In genomic region chr2:173026286-173026685, GRCm38 (mm10) we compare ENCODE assay signal across 12 mouse cellular contexts. TPM values are rescaled to one million over a fixed set of nuclear protein-coding genes. Genes with fewer than 3 reads are reported as not detected.
DNase-seq lines count a peak whose midpoint lies in the region; ATAC-seq and TF ChIP-seq lines count a peak whose summit lies in the region.
"Had no signal": no experiment of that assay in that cellular context is flagged by ENCODE, and none has a peak within 500 bp of the region (broad histone marks: within the 10 kb centered on the region; RNA-seq: fewer than 3 reads in every experiment).

No protein-coding gene starts in this region.

- H3ac ChIP-seq in myocyte (ENCODE audit: control insufficient read depth, insufficient read length): no peak overlapping the region

- 67% methylated on average over 5 of the region's 5 CpGs for WGBS in heart, embryonic 11.5 days (ENCODE audit: insufficient replicate concordance)
- 88% methylated on average over 5 of the region's 5 CpGs for WGBS in neural tube, embryonic 11.5 days
- 86% methylated on average over 5 of the region's 5 CpGs for WGBS in neural tube, embryonic 15.5 days
- WGBS in intestine, embryonic 15.5 days: 66% methylated on average over 5 of the region's 5 CpGs
- 83% methylated on average over 5 of the region's 5 CpGs for WGBS in forebrain, embryonic 12.5 days

- intact Hi-C loops in heart, postnatal 25 days (cut with DNase I): loop anchor here (10.0 kb wide), 1 partner anchor 59 kb away; no protein-coding TSS in a partner anchor

- peaks cover 11% of the 10 kb centered on the region for H3K36me3 ChIP-seq in heart, embryonic 11.5 days (ENCODE audit: control insufficient read depth, insufficient read depth, low read length)
- H3K36me3 ChIP-seq in neural tube, embryonic 11.5 days (ENCODE audit: control insufficient read depth, insufficient read depth, low read length): peaks cover 7% of the 10 kb centered on the region
- 0 out of 2 replicates have a peak, but pooled peaks cover 4% of the 10 kb centered on the region for H3K36me3 ChIP-seq in neural tube, embryonic 15.5 days
- peaks cover 7% of the 10 kb centered on the region; the same call in 1 of the 2 replicates for H3K36me3 ChIP-seq in intestine, embryonic 15.5 days
- H3K36me3 ChIP-seq in myocyte (ENCODE audit: control insufficient read depth, insufficient read depth): no peaks in the 10 kb centered on the region
- H3K36me3 ChIP-seq in forebrain, embryonic 12.5 days (replicated peaks): peaks cover 72% of the 10 kb centered on the region

- no peak overlapping the region for H3K27ac ChIP-seq in heart, embryonic 11.5 days (ENCODE audit: low read depth, low read length)
- H3K27ac ChIP-seq in neural tube, embryonic 11.5 days (ENCODE audit: low read depth, low read length): 0 out of 2 replicates have a peak overlapping the region, but pooled peaks have one; percentile 14
- H3K27ac ChIP-seq in neural tube, embryonic 15.5 days (replicated peaks): no peak overlapping the region
- peak overlapping the region; percentile 75 for H3K27ac ChIP-seq in intestine, embryonic 15.5 days
- no peak overlapping the region for H3K27ac ChIP-seq in forebrain, embryonic 12.5 days
- H3K27ac ChIP-seq: left cerebral cortex, adult 2 months had no signal

- peaks cover 34% of the 10 kb centered on the region for H3K79me2 ChIP-seq in myocyte (ENCODE audit: control insufficient read depth, insufficient read depth)

- peak overlapping the region; percentile 85 for H3K4me2 ChIP-seq in heart, embryonic 11.5 days
- no peak overlapping the region for H3K4me2 ChIP-seq in neural tube, embryonic 11.5 days (ENCODE audit: low read depth)
- H3K4me2 ChIP-seq in neural tube, embryonic 15.5 days: no peak overlapping the region
- H3K4me2 ChIP-seq in intestine, embryonic 15.5 days (replicated peaks): peak overlapping the region; percentile 41
- H3K4me2 ChIP-seq in myocyte (ENCODE audit: low read depth): peak overlapping the region; percentile 88
- H3K4me2 ChIP-seq in forebrain, embryonic 12.5 days: no peak overlapping the region; the same call in 1 of the 2 replicates
- H3K4me2 ChIP-seq: midbrain, embryonic 11.5 days had no signal

- TF ChIP-seq POLR2A in myocyte (IDR thresholded peaks at IDR 0.05; ENCODE audit: insufficient read length, low read depth): no peak

- DNase-seq in heart, postnatal 25 days (ENCODE audit: low spot score): no peak
- no peak for DNase-seq in neural tube, embryonic 11.5 days (ENCODE audit: low spot score)
- DNase-seq: cerebellum, postnatal 36 days had no signal

- peak overlapping the region; percentile 15; the same call in 1 of the 2 replicates for H3K4me3 ChIP-seq in heart, embryonic 11.5 days (ENCODE audit: low read depth, low read length)
- no peak overlapping the region for H3K4me3 ChIP-seq in neural tube, embryonic 11.5 days (ENCODE audit: low read depth, low read length)
- no peak overlapping the region for H3K4me3 ChIP-seq in neural tube, embryonic 15.5 days (replicated peaks)
- no peak overlapping the region for H3K4me3 ChIP-seq in intestine, embryonic 15.5 days (replicated peaks)
- peak overlapping the region; percentile 63 for H3K4me3 ChIP-seq in myocyte
- no peak overlapping the region for H3K4me3 ChIP-seq in forebrain, embryonic 12.5 days (replicated peaks)
- H3K4me3 ChIP-seq: left cerebral cortex, adult 2 months had no signal

- no peaks in the 10 kb centered on the region for H3K27me3 ChIP-seq in heart, embryonic 11.5 days (ENCODE audit: control insufficient read depth, insufficient read depth, low read length)
- no peaks in the 10 kb centered on the region for H3K27me3 ChIP-seq in neural tube, embryonic 11.5 days (ENCODE audit: control insufficient read depth, insufficient read depth, low read length)
- no peaks in the 10 kb centered on the region for H3K27me3 ChIP-seq in neural tube, embryonic 15.5 days (replicated peaks)
- no peaks in the 10 kb centered on the region for H3K27me3 ChIP-seq in intestine, embryonic 15.5 days (replicated peaks)
- no peaks in the 10 kb centered on the region for H3K27me3 ChIP-seq in myocyte (ENCODE audit: control insufficient read depth, insufficient read depth, insufficient read length)
- peaks cover under 1% of the 10 kb centered on the region for H3K27me3 ChIP-seq in forebrain, embryonic 12.5 days

- H3K9me3 ChIP-seq in heart, embryonic 11.5 days (replicated peaks; ENCODE audit: control insufficient read depth, low read length): no peaks in the 10 kb centered on the region
- no peaks in the 10 kb centered on the region for H3K9me3 ChIP-seq in neural tube, embryonic 11.5 days (ENCODE audit: control insufficient read depth, low read length)
- no peaks in the 10 kb centered on the region for H3K9me3 ChIP-seq in neural tube, embryonic 15.5 days (replicated peaks)
- H3K9me3 ChIP-seq in intestine, embryonic 15.5 days: no peaks in the 10 kb centered on the region
- no peaks in the 10 kb centered on the region for H3K9me3 ChIP-seq in forebrain, embryonic 12.5 days

- H3K4me1 ChIP-seq in heart, embryonic 11.5 days (ENCODE audit: control insufficient read depth, insufficient read depth, low read length): peaks cover 72% of the 10 kb centered on the region
- peaks cover 32% of the 10 kb centered on the region for H3K4me1 ChIP-seq in neural tube, embryonic 11.5 days (ENCODE audit: control insufficient read depth, insufficient read depth, low read length)
- H3K4me1 ChIP-seq in neural tube, embryonic 15.5 days: peaks cover 54% of the 10 kb centered on the region
- peaks cover 59% of the 10 kb centered on the region for H3K4me1 ChIP-seq in intestine, embryonic 15.5 days (replicated peaks)
- H3K4me1 ChIP-seq in forebrain, embryonic 12.5 days: peaks cover 54% of the 10 kb centered on the region

- no peak for ATAC-seq in heart, embryonic 11.5 days (replicated peaks; ENCODE audit: insufficient number of reproducible peaks, low FRiP score, low TSS enrichment)
- ATAC-seq in neural tube, embryonic 11.5 days (ENCODE audit: insufficient read depth, low FRiP score, low TSS enrichment): no peak
- ATAC-seq in neural tube, embryonic 15.5 days (ENCODE audit: low FRiP score): no peak
- no peak for ATAC-seq in intestine, embryonic 15.5 days
- no peak for ATAC-seq in forebrain, embryonic 12.5 days (ENCODE audit: low FRiP score)
- no peak for ATAC-seq in monocyte, adult 5-6 weeks (replicated peaks; ENCODE audit: insufficient number of reproducible peaks, low FRiP score, low TSS enrichment, poor library complexity, severe bottlenecking)

- no peak overlapping the region for H3K9ac ChIP-seq in heart, embryonic 11.5 days (ENCODE audit: low read depth, low read length)
- no peak overlapping the region for H3K9ac ChIP-seq in neural tube, embryonic 11.5 days (ENCODE audit: low read length)
- no peak overlapping the region for H3K9ac ChIP-seq in neural tube, embryonic 15.5 days (replicated peaks)
- H3K9ac ChIP-seq in intestine, embryonic 15.5 days: peak overlapping the region; percentile 4; the same call in 1 of the 2 replicates
- no peak overlapping the region; the same call in 1 of the 2 replicates for H3K9ac ChIP-seq in forebrain, embryonic 12.5 days

TF ChIP-seq in myocyte, 11 proteins besides CTCF, POLR2A, EP300 and RAD21:
- no peak for TF ChIP-seq TCF3 (IDR thresholded peaks at IDR 0.05; ENCODE audit: insufficient read length, low read depth)
- no peak for TF ChIP-seq TCF12 (IDR thresholded peaks at IDR 0.05; ENCODE audit: insufficient read depth, poor library complexity, severe bottlenecking)
- no peak for TF ChIP-seq SRF (IDR thresholded peaks at IDR 0.05; ENCODE audit: control insufficient read depth, insufficient read length, low read depth)
- no peak for TF ChIP-seq USF1 (IDR thresholded peaks at IDR 0.05; ENCODE audit: low read depth)
TF ChIP-seq in myocyte: peak in this region for 0.

RNA-seq across cellular contexts. Expression of gene Rbm38, which starts 6.0 kb away (rescaled TPM):
- polyA plus RNA-seq in heart, embryonic 11.5 days (2014; fragmentation: Nextera tagmentation; extraction: Ambion mirVana): 161 and 169 TPM in 2 replicates
- 100 to 1,000 TPM; 167 to 223 TPM for total RNA-seq in heart, postnatal 25 days (2021)
- polyA plus RNA-seq in neural tube, embryonic 11.5 days (2014; fragmentation: Nextera tagmentation; extraction: Ambion mirVana): 73.6 and 74.2 TPM in 2 replicates
- 11.5 and 22.7 TPM in 2 replicates for polyA plus RNA-seq in neural tube, embryonic 15.5 days (2015; fragmentation: Nextera tagmentation; extraction: Ambion mirVana)
- 46.6 and 49.2 TPM in 2 replicates for polyA plus RNA-seq in intestine, embryonic 15.5 days (2015; fragmentation: Nextera tagmentation; extraction: Ambion mirVana)
- 124 TPM for polyA plus RNA-seq in myocyte (2012; fragmentation: generic; extraction: Trizol)
- polyA plus RNA-seq in forebrain, embryonic 12.5 days (2016; fragmentation: Nextera tagmentation; extraction: Ambion mirVana): 65.0 and 67.6 TPM in 2 replicates
- 37.6 to 41.8 TPM (median 37.7 TPM) in 3 replicates for total RNA-seq in monocyte, adult 5-6 weeks (2017)

RNA-seq across cellular contexts. Expression of gene Rae1, which starts 26.4 kb away (rescaled TPM):
- 114 and 118 TPM in 2 replicates for polyA plus RNA-seq in heart, embryonic 11.5 days (2014; fragmentation: Nextera tagmentation; extraction: Ambion mirVana)
- total RNA-seq in heart, postnatal 25 days (2021): 10 to 100 TPM; 24.4 to 25.3 TPM
- 137 and 140 TPM in 2 replicates for polyA plus RNA-seq in neural tube, embryonic 11.5 days (2014; fragmentation: Nextera tagmentation; extraction: Ambion mirVana)
- polyA plus RNA-seq in neural tube, embryonic 15.5 days (2015; fragmentation: Nextera tagmentation; extraction: Ambion mirVana): 109 and 117 TPM in 2 replicates
- polyA plus RNA-seq in intestine, embryonic 15.5 days (2015; fragmentation: Nextera tagmentation; extraction: Ambion mirVana): 123 and 131 TPM in 2 replicates
- 68.4 TPM for polyA plus RNA-seq in myocyte (2012; fragmentation: generic; extraction: Trizol)
- 122 and 132 TPM in 2 replicates for polyA plus RNA-seq in forebrain, embryonic 12.5 days (2016; fragmentation: Nextera tagmentation; extraction: Ambion mirVana)
- 40.0 to 48.7 TPM (median 46.6 TPM) in 3 replicates for total RNA-seq in monocyte, adult 5-6 weeks (2017)

RNA-seq across cellular contexts. Expression of gene Spo11, which starts 48.8 kb away (rescaled TPM):
- polyA plus RNA-seq in heart, embryonic 11.5 days (2014; fragmentation: Nextera tagmentation; extraction: Ambion mirVana): 0.17 and 0.19 TPM in 2 replicates
- not detected for total RNA-seq in heart, postnatal 25 days (2021)
- 0.42 and 1.1 TPM in 2 replicates for polyA plus RNA-seq in neural tube, embryonic 11.5 days (2014; fragmentation: Nextera tagmentation; extraction: Ambion mirVana)
- 0.44 and 1.1 TPM in 2 replicates for polyA plus RNA-seq in neural tube, embryonic 15.5 days (2015; fragmentation: Nextera tagmentation; extraction: Ambion mirVana)
- polyA plus RNA-seq in intestine, embryonic 15.5 days (2015; fragmentation: Nextera tagmentation; extraction: Ambion mirVana): 0.35 TPM in 1 of 2 replicates, not detected in the other
- polyA plus RNA-seq in myocyte (2012; fragmentation: generic; extraction: Trizol): not detected
- 0.27 and 1.0 TPM in 2 replicates for polyA plus RNA-seq in forebrain, embryonic 12.5 days (2016; fragmentation: Nextera tagmentation; extraction: Ambion mirVana)
- 2.6 to 8.5 TPM (median 7.4 TPM) in 3 replicates for total RNA-seq in monocyte, adult 5-6 weeks (2017)
- polyA plus RNA-seq: intestine, embryonic 14.5 days had no signal

Comparison
In these comparisons a context has a peak if more than half of its experiments do, and no peak if none do; other contexts are left out.
1. H3K27ac ChIP-seq: peak in neural tube, embryonic 11.5 days (single experiment) and intestine, embryonic 15.5 days (single experiment); none in heart, embryonic 11.5 days (single experiment), neural tube, embryonic 15.5 days (single experiment) and forebrain, embryonic 12.5 days (single experiment).
2. H3K4me2 ChIP-seq: peak in heart, embryonic 11.5 days (single experiment), intestine, embryonic 15.5 days (single experiment) and myocyte (single experiment); none in neural tube, embryonic 11.5 days (single experiment), neural tube, embryonic 15.5 days (single experiment) and forebrain, embryonic 12.5 days (single experiment).
3. H3K4me3 ChIP-seq: peak in heart, embryonic 11.5 days (single experiment) and myocyte (single experiment); none in neural tube, embryonic 11.5 days (single experiment), neural tube, embryonic 15.5 days (single experiment), intestine, embryonic 15.5 days (single experiment) and forebrain, embryonic 12.5 days (single experiment).